Mouse (Mus musculus) kidney, adult 8-10 months (tissue): ENCODE data around the gene Eloa.

ENCODE experiments used
- DNase-seq, 2 experiments: peaks; one replicate each; pipeline ENCODE4 v3.0.0; 2022

The Eloa gene

GRCm38 (mm10) chr4:136028689-136029088 lies 7.1 kb upstream of the Eloa start:
- no peak for DNase-seq

GRCm38 (mm10) chr4:136028132-136028564 lies 6.6 kb upstream of the Eloa start:
- DNase-seq: no peak

DNA sequence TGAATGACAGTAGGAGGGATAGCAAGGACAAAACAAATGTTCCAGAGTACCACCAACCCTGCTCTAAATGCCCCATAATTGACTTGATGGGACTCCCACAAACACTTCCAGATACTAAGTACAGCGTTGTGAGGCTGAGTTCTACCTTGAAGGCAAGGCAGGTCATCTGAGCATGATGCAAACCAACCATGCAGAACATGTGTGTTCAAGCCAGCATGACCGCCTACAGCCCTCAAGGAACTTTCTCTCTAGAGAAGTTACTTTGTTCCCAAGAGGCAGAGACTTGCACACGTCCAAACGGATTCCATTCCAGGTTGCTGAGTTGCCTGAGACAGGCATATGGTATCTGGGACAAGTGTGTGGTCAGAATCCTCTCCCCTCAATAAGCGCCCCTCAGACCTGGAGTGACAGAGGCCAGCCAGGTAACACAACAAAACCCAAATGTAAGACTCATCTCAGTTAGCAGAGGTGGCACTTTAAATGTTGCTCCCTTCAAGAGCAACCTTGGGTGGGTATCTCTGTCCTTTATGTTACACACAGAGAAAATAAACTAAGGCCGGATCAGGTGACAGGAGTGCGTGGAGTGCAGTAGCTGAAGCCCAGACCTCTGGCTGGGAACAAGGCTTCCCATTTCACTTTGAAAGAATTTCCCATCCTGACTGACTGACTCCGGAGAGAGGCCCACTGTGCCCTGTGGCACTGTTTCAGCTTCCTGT lies 6.0 kb upstream of the Eloa start:
- peak; percentile 35 to 46 for DNase-seq

DNA sequence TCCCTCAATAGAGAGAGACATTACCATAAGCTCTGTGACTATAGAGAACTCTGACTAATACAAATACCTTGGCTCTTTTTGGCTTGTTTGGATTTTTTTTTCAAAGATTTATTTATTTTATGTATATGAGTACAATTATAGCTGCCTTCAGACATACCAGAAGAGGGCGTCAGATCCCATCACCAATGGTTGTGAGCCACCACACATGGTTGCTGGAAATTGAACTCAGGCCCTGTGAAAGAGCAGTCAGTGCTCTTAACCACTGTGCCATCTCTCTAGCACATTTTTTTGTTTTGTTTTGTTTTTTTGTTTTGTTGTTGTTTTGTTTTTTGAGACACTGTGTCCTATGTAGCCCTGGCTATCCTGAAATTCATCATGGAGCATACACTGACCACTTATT lies 3.8 kb upstream of the Eloa start:
- DNase-seq: no peak

DNA sequence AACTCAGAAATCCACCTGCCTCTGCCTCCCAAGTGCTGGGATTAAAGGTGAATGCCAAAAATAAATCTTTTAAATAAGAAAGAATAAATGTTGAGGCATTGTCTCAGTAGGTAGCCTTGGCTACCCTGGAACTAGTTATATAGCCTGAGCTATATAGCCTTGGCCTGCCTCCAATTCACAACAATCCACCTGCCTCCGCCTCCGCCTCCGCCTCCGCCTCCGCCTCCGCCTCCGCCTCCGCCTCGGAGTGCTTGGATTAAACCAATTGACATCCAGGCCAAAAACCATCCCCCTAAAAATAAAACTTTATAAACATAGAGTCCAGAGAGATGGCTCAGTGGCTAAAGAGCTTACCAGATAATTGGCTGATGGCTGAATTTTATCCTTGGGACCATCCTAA lies 1.4 kb upstream of the Eloa start:
- DNase-seq: no peak

DNA sequence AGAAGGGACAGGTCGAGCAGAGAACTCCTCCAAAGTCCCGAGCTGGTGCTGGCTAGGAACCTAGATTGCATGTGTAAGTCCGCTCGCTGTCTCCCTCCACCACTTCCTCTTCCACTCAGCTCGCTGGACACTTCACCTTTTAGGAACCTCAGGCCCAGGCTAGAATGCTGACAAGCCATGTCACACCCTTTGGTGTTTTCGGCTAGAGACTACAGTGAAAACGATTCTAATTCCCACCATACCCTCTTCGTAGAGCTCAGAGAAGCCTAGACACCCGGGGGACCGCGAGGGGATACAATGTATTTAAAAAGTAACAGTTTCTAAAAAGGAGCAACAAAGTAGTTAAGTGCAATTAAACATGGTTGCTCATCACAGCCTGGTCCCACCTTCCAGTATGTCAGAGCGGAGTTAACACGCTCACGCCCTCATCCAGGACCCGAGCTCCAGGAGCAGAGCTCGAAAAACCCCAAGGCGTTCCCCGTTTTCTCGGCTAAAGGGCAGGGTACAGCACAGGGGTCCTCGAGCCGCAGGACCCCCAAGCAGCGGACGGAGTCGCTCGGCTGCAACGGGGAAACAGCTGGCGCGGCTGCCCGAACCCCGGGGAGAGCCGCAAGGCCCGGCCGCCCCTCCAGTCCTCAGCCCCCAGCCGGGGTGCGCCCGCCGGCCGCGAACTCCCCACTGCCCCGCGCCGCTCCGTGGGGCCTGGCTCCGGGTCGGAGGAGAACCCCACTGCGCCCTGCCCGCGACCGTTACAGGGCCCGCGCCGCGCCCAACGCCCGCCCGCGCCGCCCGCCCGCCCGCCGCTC lies 617 bp downstream of the Eloa start:
- DNase-seq: no peak

DNA sequence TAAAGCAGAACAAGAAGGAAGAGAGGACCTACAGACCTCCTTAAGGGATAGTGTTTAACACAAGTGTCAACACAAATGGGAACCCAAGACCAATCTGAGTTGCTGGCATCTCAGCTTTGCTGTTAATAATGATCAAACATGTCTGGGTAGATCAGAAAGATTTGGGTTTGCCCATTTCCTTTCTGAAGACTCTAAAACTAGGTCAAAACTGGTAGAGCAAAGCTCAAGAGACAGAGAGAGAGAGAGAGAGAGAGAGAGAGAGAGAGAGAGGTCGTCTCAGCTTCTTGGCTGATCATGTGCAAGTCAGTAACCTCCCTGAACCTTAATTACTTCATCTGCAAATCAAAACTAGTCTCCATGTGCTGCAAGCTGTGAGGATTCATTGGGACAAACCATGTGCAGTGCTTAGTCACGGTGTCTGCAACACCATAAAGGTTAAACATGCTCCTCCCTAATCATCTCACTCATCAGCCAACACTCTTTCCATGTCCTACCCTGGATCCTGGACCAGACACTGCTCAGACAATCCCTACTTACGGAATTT lies 5.4 kb downstream of the Eloa start:
- DNase-seq: no peak

DNA sequence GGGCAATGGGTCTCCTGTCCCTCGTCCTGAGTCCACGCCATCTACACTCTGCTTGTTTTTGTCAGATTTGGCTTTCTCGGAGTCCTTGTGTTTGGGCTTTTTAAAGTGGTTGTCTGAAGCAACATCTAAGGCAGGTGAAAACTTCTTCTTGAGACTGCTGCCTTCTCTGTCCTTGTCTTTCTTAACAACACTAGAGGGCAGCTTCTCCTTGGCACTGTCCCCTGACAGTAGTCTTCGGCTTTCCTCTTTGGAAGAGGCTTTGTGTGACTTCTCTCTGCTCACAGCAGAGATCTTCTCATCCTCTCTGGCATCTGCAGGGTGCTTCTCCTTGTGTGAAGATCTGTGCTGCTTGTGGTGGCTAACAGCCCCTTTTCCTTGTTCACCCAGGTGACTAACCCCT lies 11.0 kb downstream of the Eloa start:
- no peak for DNase-seq

DNA sequence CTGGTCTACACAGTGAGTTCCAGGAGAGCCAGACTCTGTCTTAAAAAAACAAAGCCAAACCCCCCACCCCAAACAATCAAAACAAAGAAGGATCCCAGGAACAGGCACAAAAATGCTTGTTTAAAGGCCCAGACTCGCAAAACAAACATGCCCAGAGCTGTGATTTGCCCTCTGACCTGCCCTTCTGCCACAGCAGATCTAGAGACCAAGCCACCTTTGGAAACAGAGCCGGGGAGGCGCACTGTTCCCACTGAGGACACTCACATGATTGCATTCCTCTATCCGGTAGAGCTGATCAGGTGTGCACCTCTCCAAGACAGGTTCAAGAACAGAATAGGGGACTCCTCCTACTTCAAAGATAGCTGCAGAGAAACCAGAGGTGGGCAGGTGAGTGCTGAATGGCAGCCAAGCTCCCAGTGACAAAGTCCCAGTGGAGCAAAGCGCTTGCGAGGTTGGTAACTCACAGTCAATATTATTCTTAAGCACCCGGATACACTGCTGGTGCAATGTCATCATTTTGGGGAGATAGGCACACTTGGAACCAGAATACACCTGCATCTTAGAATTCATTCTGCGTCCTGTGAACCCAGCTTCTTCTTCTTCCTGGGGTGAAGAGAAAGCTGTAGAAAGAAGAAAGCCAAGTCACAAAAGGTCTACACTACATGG lies 12.6 kb downstream of the Eloa start:
- no peak for DNase-seq

DNA sequence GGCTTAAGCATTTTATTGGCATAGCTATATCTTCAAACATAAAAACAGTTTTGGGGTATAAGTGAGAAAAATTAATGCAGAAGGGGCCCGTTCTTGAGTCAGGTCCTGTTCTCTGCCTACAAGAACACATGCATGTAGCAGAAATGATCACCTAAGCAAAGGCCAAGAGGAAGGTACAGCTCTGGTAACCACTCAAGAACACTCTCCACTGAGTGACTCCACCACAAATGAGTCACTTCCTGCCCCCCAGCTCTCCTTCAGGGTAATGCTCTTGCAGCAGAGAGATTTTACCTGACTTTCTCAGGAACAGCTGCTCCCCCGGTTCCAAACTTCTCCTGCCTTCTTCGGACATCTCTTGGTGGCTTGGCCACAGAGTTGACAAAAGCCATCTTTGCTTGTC lies 14.7 kb downstream of the Eloa start:
- no peak for DNase-seq

DNA sequence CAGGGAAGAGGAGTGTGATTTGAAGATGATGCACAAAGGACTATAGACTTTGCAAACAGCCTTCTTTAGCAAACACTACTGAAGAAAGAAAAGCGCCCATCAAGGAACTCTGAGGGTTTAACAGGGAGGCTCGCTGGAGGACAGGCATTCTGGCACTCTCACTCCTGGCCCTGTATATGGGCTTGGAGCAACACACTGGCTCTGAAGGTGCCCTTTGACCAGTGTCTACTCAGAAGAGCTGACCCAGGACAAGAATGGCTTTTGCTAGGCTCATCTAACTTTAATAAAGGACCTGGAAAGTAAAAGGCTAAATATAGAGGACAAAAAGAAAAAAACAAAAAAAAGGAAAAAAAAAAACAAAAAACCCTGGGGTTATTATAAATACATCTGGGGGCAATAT lies 16.6 kb downstream of the Eloa start:
- no peak for DNase-seq

DNA sequence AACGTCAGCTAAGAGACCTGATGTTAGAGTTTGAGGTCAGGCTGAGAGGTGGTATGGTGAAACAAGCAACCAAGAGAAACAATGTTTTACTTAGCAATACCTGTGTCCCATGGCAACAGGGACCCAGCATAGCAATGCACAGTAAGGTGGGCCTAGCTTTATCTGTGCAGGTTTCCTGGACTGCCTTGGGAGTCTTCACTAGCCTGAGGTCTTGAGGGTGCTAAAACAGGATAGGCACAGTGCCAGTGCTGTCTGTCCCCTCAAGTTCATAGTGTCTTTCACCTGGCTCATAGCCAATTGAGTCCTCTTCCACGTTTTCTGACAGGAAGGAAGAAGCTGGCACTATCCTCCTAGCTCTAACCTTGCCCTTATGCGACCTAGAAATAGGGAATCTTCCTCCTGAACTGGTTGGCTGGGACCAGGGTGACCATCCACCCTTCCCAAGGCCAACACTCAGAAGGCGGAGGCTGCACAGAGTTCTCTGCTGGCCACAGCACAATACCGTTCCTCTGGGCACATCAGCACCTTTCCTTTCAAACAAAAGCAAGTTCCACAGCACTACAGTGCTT lies 17.4 kb downstream of the Eloa start:
- no peak for DNase-seq

DNA sequence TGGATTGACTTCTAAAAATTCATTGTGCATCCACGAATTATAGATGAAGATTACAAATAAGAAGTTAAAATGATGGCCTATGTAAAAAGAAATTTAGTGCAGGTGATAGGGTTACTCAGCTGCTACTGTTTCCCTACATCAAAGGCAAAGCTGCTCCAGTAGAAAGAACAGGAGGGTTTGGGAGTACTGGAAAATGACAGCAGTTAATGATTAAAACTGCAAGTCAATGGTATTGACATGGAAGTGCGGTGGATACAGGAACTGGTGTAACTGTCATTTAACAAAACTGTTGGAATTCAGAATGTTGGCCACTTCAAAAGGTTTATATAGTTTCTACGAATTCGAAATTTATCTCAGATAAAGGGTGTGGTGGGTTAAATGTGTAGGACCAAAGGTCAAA lies 26.4 kb downstream of the Eloa start:
- DNase-seq: no peak

- DNase-seq: no peak
Measured at GRCm38 (mm10) chr4:135993941-135994340, 27.6 kb downstream of the Eloa start.

DNA sequence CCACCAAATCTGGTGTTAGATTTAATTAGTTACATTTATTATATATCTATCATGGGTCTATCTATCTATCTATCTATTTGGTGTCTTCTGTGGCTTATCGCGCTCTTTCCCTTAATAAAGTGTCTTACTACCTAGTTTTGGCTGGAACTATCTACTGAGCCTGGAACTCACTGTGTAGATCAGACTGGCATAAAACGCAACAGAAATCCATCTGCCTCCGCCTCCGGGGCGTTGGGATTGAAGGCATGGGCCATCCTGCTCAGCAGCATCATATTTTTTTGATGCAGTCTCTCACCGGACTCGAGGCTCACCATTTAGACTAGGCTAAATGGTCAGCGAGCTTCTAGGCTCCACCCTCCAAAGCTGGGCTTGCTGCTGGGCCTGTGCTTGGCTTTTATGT lies 33.8 kb downstream of the Eloa start:
- DNase-seq: no peak

DNA sequence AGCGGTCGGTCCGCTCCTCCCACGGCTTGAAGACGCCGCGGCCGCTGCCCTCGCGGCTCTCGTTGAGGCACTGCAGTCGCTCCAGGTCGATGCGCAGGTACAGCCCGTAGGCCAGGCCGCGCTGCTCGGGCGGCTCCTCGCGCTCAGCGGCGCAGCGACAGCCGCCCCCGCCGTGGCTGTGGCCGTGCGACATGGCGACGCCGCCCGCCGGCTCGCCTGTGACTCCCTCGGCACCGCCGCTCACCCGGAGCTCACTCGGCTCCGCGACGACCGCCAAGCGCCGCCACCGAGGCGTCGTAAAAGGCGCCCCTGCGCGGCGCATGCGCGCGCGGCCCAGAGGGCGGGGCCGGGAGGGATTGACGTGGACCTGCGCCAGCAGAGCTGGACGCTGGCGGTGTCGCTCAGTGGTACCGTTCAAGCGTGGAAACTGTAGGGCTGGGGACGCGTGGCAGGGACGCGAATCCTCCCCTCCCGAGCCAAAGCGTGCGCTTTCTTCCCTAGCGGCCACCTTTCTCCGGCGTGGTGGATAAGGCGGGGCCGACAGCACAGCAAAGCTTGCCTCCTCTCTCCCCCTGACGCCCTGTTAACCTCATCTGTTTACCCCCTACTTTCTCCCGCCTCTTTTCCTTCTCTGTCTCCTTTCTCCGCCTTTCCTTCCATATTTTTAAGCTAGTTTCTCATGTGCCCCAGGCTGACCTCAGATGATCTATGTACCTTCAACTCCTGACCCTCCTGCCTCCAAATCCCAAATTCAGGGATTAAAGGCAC lies 34.4 kb downstream of the Eloa start, which contains the start of gene Pithd1:
Pithd1 (minus strand) TSS at position 322 of the 768 bp plus-strand sequence.
- peak; percentile 90 to 93 for DNase-seq

DNA sequence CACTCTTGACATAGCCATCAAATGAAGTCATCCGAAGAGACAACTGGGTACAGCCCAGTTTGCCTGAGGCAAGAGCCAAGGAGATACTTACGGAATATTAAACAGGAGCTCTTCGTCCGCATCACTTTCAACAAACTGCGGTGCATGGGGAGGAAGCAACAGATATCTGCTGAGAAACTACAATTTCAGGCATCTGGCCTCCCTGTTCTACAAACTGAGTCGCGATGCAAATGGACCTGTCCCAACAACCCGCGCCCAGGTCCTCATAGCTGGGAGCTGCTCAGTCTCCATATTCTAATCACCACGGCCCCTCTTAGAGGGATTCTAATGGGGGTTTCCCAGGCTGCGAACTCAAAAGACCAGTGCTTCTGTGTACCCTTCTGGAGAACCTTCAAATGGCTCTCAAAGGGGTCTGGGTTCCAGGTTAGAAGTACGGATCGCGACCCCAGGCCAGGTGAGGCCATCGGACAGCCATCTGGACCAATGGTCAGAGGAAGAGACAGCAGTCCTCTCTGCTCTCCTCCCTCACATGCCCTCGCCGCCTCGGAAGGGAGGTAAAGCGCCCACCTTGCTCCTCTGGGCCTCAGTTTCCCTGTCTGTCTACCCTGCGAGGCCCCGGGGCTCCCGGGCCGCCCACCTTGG lies 35.1 kb downstream of the Eloa start:
- no peak for DNase-seq

GRCm38 (mm10) chr4:135985769-135986168 lies 35.8 kb downstream of the Eloa start:
- no peak for DNase-seq

- no peak for DNase-seq
Measured at GRCm38 (mm10) chr4:135985193-135985592, 36.4 kb downstream of the Eloa start.

GRCm38 (mm10) chr4:135984556-135984955 lies 37.0 kb downstream of the Eloa start:
- no peak for DNase-seq

GRCm38 (mm10) chr4:135981524-135982063 lies 40.0 kb downstream of the Eloa start:
- no peak for DNase-seq
